Mouse (Mus musculus): ENCODE measurements around the gene E030018B13Rik.

The E030018B13Rik gene

DNA sequence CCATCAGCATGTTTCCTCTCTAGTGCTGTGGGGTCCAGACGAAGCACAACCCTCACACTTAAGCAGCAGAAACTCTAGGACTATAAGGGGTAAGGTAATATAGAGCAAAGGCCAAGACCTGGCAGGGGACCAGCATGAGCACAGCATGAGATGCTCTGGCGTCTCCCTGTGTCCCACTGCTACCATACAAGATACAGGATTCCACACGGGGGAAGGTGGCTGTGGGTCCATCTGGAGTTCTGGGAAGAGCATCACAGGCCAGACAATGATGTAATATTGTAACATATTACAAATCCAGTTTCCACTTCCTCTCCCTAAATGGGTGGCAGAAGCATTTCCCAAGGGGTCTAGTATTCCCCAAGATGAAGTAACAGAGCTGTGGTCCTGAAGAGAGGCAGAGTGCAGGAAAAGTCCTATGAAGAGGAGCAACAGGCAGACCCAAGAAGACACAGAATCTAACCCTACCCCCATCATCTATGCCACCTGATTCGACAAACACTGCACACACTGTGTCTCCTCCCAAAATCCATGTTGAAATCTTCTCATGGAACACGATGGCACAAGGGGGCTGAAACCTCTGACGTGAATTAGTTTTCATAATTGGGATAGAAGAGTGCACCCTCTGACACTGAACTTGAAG, at the start of gene E030018B13Rik:
Gene E030018B13Rik, plus strand, starts transcription at position 590 of the 640 bp plus-strand sequence.
- DNase-seq (ENCODE audit: low spot score in 2 of 2) = no peak

DNA sequence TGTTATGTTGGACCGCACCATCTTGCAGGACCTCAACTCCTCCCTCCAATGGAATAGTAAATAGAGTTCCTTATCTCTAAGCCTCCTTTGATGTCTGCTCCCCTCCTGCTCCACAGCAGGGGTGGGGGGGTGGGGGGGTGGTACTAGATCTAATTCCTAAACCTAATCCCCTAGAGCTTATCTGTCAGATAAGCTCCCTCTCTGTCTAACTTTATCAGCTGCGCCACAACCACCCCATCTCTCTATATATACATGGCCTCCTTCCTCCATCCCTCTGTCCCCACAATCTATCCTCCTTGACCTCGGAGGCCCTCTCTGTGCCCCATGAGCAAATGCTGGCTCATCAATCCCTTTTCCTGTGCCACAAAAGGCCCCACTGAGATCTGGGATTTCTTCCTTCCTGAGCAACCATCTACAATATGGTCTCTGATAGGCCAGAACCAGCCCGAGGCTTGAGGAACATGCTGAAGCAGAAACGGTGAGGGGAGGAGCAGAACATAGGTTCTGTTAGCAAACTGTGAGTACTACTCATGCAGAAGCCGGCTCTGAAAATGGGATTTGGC, 48.2 kb upstream of the E030018B13Rik start:
- DNase-seq (ENCODE audit: low spot score in 2 of 2) = no peak

DNA sequence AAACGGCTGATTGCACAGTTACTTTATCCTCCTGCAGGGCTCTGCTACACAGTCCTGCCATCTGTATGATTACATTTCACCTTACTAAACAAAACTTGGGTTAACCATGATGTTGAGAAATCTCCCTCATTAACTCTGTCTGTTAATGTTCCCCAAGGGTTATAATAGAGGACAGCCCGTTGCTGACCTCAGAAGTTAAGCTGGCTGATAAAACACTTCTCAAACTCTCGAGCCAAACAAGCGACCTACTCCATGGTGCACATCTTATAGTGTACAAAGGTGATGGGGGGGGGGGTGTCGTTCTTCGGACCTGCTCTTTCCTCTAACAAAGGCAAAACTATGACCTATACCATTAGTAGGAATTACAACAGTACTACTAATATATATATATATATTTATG, 45.0 kb upstream of the E030018B13Rik start:
- no peak for DNase-seq (ENCODE audit: low spot score in 2 of 2)

DNA sequence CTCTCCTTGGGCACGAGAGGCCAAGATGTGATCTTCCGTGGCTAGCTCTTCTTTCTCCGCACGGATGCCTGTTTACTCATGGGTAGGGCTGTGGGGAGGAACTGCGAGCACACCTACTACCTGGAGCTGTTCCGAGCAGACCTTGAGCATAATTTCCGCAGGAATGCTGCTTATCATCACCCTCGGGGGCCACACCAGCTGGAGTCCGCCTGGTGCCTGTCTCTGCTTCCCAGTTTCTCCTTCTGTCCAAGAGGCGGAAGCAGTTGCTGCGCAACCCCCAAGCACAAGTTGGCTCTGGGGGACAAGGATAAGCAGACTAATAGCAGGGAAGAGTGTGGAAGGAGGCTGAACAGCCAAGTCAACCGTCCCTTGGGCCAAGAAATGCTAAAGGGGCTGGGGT, 42.8 kb upstream of the E030018B13Rik start:
- DNase-seq (ENCODE audit: low spot score in 2 of 2) = no peak

DNA sequence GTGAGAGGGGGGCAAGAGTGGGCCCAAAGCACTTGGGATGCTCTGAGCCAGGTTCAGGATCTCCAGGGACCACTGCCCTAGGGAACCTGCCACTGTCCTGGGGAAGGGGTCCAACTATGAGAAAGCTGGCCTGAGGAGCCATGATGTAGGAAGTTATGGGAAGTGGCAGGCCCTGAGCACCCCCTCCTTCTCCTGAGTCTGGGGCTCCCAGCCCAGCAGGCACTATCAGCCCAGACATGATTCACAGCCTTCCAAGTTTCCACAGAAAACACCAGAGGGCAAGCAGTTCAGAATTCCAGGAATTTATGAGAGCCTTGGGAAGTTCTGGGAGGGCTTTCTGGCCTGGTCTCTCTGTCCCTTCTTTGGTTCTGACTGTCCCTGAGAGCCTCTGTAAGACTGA, 41.0 kb upstream of the E030018B13Rik start:
- DNase-seq (ENCODE audit: low spot score in 2 of 2) = no peak

DNA sequence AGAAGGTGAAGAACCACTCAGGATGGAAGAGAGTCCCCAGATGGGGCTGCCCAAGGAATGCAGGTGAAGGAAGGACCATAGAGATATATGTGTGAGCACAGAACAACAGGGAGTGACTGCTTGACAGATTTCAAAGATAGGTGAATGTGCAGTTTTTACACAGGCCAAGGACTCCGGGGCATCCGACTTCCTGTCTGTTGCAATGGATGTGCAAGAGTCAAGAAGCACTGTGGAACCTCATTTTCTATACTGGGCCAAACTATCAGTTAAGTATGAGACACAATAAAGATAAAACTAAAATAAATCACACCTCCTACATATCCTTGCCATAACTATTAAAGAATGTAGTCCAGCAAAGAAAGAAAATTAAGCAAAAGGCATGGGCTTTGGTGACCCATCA, 40.0 kb upstream of the E030018B13Rik start:
- DNase-seq (ENCODE audit: low spot score in 2 of 2) = no peak

DNA sequence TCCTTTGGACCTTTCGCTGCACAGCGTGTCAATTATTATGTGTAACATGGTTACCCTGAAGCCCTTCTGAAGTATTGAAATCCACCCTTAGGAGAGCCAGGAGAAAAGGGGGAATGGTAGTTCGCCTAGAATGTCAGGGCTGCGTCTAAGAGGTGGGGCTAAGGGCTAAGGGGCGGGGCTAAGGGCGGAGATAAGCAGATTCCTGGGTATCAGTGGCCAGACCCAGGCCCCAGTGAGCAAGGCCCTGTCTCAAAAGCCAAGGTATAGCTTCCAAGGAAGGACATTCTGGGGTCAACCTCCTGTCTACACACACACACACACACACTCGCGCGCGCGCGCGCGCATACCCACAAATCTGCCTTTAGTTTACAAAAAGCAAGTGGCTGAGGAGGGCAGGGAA, 39.0 kb upstream of the E030018B13Rik start:
- DNase-seq (ENCODE audit: low spot score in 2 of 2) = no peak

DNA sequence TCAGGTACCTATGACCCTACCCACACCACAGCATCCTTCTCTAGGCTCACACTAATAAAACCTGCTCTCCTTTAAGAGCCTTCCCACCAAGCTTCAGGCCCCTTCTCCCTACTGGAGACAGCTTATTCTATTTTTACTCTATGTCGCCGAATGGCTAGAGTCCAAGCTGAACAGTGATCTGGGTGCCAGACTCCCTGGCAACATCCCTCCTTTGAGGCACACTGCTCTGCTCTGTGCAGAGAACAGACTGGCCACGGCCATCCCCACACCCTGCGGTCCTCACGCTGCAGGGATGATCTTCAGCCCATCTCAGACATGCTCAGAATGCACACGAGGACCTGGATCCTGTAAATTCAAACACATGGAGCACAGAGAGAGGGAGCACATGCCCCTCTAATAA, 37.1 kb upstream of the E030018B13Rik start:
- no peak for DNase-seq (ENCODE audit: low spot score in 2 of 2)

DNA sequence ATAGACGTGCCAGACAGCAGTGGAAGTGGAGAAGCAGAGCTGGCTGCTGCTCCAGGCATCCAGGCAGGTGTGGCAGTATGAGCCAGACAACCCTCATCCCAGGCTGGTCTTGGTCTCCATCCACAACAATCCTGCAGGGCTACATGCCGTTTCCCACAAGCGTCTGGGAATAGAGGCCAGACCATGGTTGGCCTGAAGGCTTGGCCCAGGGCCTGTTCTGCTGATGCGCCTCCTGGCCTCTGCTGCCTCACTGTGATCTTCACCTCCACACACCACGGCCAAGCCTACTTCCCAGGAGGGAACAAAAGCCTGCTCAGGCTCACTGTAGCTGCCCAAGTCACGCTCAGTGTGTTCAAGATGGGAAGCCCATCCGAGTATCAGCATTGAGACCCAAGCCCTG, 33.9 kb upstream of the E030018B13Rik start:
- DNase-seq (ENCODE audit: low spot score in 2 of 2) = no peak

DNA sequence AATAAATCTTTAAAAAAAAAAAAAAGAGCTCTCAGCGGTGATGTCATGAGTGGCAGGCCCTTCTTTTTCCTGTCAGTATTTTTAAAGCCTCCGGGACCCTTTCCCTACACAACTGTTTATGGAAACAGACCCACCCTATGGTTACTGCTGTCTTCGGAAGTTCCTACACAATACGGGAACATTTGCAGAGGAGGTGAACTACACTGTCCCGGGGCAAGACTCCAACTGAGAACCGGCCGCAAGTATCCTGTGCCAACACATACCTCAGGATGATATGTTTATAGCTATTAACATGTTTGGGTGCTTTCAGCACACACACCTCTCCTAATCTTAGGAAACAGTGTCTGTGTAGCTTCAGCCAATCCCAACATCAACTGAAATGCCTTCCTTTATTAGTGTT, 31.6 kb upstream of the E030018B13Rik start:
- DNase-seq (ENCODE audit: low spot score in 2 of 2) = no peak

DNA sequence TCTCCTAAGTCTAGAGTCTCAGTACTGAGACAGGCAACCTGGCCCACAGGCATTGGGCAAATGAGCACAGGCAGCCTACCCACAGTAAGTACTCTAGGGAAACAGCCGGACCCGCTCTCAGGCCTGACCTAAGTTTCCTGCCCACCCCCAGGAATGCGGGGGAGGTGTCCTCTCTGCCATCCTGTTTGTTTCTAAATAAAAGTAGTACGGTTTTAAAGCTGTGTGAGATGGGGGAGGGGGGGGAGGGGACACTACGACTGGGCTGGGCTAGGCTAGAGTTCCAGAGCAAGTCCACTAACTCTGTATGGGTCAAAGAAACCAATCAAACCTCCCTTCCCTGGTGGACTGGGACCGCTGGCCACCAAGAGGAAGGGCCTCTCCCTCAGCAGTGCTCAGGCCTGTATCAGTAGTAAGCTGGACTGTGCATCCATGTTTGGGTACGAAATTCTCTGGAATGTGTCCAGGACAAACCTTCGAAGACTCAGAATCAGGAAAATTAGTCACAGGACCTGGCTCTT, 29.6 kb upstream of the E030018B13Rik start:
- no peak for DNase-seq (ENCODE audit: low spot score in 2 of 2)

DNA sequence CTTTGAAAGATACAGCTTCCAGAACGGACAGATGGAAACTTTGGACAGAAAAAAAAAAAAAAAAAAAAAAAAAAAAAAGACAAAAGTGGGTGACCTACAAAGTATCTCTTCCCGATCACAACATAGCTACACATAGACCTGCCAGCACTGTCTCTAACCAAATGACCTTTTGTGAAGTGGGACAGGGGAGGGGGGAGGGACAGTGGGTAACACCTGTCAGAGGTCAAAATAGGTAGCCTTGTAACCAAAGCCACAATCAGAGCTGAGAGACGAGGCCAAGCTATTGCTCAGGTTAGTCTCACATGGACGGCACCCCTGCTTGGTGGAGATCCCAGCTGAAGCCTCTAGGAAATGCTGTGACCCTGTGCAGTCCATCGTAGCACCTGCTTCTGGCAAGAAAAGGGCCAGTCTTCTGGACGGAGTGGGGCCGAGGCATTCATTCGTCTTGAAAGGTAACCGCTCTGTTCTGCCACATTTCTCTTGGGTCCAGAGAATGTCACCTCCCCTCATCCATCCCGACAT, 29.0 kb upstream of the E030018B13Rik start:
- no peak for DNase-seq (ENCODE audit: low spot score in 2 of 2)

DNA sequence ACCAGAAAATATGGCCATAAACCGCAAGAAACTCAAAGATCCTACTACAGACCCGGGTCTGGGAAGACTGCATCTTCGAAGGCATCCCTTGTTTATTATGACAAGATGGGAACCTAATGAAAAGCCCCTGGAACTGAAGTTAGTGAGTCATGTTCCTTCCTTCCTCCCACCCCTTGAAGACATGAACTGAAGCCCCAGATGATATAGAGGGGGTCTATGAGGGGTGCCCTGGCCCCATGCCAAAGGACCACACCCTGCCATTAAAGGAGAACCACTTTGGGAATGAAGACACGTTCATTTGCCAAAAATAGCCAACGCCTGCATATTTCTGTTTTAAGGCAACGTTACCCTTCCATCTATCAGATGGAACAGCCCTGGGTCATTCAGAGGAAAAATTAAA, 28.0 kb upstream of the E030018B13Rik start:
- DNase-seq (ENCODE audit: low spot score in 2 of 2) = no peak

DNA sequence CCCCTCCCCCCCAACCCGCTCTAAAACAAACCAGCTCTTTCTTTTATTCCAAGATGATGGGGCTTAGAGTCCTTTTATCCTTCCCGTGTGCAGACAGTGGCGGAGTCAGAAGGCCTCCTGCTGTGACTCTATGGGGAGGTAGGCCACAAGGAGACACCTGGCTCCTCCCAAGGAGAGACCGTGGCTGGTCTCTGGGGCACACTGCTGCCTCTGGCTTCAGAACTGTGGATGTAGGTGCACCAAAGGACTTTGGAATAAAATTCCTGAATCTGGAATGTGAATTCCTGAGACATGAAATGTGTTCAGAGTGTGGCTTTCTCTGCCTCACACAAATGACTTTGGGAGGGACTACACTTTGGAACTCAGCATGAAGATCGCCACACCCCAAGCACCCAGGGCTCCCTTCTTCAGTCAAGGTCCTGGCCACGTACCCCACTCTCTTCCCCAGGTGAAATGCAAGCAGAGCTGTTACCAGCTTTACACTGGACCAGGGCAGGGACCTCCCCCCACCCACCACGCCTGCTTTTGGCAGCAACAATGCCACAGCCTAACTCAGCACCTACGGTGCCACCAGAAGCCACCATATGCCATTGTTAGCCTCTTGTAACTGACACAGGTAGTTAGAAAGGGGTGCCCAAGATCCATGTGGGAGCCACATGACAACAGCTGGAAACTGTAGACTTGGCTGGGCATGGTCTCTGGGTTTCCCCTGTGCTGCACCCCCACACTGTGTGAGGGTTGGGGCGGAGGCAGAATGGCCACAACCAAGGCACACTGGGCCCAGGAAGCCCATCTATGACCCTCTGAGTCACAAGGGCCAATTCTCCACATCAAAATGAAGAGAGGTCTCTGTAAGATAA, 27.3 kb upstream of the E030018B13Rik start:
- DNase-seq (ENCODE audit: low spot score in 2 of 2) = no peak

DNA sequence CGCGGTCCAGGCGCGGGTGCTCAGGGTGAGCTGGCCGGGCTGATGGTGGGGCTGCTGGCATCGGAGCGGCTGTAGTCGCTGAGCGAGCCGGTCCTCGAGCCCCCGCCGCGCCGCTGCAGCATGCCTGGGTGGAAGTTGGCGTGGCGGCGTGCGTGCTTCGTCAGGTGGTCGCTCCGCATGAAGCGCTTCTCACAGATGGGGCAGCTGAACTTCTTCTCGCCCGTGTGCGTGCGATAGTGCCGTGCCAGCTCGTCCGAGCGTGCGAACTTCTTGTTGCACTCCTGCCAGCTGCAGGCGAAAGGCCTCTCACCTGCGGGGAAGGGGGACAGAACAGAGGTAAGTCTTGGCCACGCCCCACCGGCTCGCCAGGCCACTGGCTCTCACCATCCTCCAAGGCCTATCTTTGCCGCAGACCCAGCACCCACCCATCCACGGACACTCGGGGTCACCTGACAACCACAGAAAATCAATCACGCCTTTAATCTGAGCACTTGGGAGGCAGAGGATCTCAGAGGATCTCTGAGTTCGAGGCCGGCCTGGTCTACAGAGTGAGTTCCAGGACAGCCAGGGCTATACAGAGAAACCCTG, 25.1 kb upstream of the E030018B13Rik start:
- no peak for DNase-seq (ENCODE audit: low spot score in 2 of 2)

DNA sequence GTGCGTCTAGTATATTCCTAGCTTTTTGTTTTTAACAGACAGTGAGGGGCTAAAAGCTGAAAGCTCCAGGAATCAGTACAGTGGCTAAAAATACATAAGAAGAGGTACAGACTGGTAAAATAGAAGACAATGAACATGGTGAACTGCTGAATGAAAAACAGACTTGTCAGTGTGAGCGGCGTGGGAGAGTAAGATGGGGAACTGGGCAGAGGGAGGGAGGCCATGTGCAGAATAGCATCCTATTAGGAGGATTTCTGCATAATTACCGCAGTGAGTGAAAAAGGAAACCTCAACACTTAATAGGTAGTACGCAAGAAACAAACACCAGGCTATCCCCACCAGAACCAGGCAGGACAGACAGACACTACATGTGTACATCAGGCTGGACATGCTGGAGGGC, 23.5 kb upstream of the E030018B13Rik start:
- no peak for DNase-seq (ENCODE audit: low spot score in 2 of 2)

DNA sequence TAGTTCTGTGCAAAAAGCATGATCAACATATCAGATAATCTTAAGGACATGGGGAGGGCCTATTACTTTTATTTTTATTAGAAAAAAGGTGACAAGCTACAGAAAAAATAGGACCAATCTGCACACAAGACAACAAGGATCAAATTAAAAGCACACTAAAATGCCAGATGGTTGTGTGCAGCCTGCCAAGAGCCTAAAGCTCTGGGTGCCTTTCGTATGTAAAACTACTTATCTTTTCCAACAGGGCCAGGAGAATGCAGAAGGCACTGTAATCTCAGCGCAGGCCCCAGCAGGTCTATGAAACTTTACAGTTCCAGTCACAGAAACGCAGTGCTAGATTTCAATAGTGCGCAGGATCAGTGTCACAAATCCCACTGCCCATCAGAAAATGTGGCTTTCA, 22.9 kb upstream of the E030018B13Rik start:
- DNase-seq (ENCODE audit: low spot score in 2 of 2) = no peak

DNA sequence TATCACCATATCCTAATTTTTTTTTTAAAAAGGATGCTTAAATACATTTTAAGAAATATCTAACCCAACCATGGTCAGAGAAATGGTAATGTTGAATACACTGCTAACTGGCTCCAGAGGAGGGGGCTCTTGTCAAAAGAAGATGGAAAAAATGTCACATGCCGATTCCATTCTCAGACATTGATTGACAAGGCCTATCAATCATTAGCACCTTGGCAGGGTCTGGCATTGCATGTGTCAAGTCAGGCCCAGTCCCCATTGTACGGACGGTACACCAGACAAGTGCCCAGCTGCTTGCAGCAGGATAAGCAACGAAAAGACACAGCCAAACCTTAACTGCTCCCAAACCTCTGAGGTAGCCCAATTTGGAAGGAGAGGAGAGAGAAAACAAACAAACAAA, 22.0 kb upstream of the E030018B13Rik start:
- no peak for DNase-seq (ENCODE audit: low spot score in 2 of 2)

DNA sequence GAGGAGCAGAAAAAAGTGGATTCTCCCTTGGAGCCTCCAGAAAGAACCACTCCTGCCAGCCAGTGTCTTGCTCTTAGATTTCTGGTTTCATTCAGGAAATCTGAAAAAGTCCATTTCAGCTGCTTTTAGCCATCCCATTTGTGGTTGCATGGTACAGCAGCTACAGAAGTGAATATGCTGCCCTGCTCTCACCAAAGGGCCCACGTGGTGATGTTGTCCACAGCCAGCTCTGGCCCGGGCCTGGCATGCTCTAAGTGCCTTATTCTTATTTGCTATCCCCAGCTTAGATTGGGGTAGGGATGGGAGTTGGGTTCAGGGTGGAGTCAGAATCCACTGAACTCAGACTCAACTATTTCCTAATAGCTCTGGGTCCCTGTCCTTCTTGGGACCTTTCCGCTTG, 21.4 kb upstream of the E030018B13Rik start:
- DNase-seq (ENCODE audit: low spot score in 2 of 2) = no peak

DNA sequence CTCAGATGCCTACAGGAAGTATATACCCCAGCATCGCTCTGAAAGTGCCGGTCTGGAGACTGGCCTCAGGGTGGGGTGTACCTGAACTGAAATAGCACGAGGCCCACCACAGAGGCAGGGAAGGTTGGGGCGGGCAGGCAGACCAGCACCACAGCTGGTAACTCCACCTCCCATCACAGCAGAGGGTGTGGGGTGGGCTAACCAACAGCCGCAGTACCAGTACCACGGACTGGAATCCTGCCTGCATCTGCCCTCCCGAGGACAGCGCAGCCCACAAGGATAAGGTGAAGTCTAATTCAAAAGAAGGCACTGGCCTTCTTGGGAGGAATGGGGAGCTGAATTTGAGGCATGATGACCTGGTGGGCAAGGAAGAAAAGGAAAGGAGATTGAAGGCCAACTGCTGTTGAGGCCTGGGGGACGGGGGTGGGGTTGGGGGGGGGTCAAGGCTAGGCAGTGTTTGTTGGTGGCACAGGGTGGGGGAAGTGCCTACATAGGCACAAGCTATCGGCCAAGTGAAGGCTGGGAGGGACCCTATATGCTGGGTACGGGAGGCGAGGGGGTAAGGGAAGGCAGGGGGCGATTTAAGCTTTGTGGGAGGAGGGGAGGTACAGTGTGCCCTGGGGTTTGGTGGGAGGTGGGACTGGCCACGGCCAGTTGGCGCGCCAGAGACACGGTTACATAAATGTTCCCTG, 20.2 kb upstream of the E030018B13Rik start:
- DNase-seq (ENCODE audit: low spot score in 2 of 2) = no peak

DNA sequence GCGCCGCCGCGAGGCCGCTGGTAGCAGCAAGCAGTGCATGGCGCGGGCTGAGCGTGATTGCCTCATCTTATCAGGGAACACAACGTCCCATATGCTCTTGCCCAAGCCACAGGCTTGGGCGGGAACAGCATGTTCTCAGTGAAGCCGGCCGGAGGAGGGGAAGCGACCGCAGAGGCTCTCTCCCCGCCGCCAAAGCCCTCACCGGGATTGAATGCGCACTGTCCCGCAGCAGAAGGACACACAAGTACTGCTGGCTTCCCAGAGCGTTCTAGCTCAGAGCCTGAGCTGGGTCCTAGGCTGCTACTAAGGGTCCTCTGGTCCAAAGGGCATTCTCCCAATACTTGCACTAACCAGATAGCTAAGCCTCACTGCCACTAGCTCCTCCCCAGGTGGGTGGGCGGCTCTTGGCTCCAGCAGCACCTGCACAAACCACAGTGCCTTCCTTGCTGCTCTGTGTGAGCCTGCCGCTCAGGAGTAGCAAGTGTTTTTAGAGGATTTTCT, 19.6 kb upstream of the E030018B13Rik start:
- DNase-seq (ENCODE audit: low spot score in 2 of 2) = peak; percentile 95 to 96

All from right cerebral cortex, postnatal 36 days (tissue).